Mouse (Mus musculus) embryonic fibroblast, embryonic 13.5 days (primary cell): ENCODE measurements around the gene Cnot10.

Experiments used
- CTCF ChIP-seq: IDR thresholded peaks from 2 replicates; pipeline ENCODE4 v1.5.1; 2011; ENCODE audit warnings: mild to moderate bottlenecking, control low read depth, low read length, moderate library complexity, borderline replicate concordance; ENCODE audit not compliant: insufficient read depth
- POLR2A ChIP-seq: IDR thresholded peaks from 2 replicates; pipeline ENCODE4 v1.6.1; 2011; ENCODE audit warnings: low read depth, mild to moderate bottlenecking, control low read depth, low read length, moderate library complexity

DNA sequence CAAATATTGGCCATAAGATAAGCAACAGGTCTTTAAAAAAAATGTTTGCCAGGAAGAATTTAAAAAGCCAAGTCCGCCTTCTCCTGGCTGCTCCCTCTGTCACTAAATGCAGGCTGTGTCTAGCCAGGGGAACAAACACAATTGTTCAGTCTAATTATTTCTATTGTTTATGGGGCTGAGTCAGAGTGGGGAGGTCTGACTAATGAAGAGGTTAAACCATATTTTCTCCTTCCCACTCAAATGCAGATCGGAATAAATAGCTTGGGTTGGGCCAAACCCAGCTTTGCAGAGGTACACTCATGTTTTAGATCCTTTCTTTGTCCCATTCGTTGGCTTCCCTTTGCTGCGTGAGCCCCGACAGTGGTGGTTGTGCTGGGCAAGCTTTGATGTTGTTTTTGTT lies 9.4 kb upstream of the Cnot10 start:
- no peak for TF ChIP-seq CTCF
- no peak for TF ChIP-seq POLR2A
